Mouse (Mus musculus): ENCODE measurements around the gene Epn2.

The Epn2 gene

DNA sequence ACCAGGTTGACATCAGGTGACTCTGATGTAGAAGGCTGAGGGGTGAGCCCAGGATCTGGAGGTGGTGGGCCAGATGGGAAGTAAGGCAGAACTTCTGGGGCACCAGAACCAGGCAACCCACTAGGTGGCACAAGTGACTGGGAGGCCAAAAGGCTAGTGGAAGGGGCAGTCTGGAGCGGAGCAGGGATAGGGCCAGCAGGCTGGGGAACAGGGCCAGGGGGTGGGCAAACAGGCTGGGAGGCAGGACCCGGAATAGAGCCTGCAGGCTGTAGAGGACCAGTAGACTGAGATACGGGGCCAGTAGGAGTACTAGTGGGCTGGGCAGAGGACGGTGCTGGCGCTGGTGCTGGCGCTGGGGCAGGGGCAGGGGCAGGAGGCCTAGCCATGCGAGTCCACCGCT, 89.6 kb downstream of the Epn2 start:
- no peak for DNase-seq (ENCODE audit: low read depth, low spot score)

DNA sequence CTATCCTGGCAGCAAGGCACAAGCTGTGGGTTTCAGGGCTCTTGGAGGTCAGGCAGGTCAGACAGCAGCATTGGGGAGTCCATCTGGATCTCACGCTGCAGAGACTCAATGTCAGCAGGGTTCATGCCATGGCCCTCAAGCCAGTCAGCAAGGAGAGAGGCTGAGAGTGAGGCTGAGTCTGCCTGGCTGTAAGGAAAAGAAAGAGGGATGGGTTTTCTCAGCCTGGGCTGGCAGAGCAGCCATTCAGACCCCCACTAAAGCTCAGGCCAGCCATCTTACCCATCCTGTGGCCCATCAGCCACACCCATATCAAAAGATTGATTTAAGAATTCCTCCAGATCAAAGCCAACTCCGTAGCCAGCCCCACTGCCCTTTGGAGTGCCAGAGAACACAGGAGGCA, 90.4 kb downstream of the Epn2 start:
- no peak for DNase-seq (ENCODE audit: low read depth, low spot score)

DNA sequence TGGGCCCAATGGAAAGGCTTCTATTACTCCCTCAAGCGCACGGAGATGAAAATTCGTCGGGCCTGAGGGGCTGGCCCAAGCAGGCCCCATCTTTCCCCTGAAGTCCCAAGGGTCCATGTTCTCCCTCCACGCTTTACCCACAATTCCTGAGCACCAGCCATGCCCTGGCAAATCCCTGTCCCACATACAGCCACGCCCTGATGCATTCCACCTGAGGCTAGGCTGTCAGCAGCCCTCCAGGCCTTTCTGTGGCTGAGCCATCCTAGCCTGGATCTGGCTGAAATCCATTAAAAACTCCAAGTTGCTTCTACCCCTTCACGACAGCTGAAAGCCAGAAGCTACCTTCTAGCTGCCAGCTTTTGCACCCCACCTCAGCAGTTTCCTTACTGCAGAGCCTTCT, 91.6 kb downstream of the Epn2 start:
- no peak for DNase-seq (ENCODE audit: low read depth, low spot score)

DNA sequence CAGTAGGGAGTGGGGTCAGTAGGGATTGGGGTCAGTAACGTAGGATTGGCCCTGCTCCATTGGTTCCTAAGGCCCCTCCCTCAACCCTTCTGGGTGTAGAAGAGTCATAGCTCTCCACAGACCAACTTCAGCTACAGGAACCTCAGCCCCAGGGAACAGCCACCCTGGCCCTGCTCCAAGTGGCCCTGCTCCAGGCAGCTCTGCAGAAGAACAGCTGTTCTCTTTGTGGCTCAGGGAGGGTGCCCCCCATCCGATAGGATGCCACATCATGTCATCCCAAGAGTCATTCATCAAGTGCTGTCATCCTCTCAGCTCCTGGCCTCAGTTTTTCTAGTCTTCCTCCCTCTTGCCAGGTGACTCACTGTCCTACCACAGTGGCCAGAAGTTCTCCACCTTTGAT, 92.1 kb downstream of the Epn2 start:
- no peak for DNase-seq (ENCODE audit: low read depth, low spot score)

DNA sequence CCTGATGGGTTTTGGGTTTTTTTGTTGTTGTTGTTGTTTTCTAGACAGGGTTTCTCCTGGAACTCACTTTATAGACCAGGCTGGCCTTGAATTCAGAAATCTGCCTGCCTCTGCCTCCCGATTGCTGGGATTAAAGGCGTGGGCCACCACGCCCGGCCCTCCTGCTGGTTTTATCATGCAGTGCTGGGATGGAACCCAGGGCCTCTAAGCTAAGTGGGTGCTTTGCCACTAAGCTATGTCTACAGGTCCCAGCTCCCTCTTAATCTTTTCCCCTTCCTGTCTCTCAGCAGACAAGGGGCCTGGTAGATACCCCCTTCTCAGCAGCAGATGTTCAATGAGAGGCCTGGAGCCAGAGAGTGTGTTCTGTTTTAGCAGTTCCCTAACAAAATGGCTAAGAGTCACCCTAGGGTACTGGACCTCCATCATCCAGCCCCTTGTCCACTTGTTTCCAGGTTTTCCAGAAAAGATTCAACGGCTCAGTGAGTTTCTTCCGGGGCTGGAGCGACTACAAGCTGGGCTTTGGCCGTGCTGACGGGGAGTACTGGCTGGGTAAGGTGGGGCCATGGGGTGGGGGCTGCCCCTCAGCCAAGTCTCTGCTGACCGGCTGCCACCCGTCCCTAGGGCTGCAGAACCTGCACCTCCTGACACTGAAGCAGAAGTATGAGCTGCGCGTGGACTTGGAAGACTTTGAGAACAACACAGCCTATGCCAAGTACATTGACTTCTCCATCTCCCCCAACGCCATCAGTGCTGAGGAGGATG, 92.8 kb downstream of the Epn2 start:
- no peak for DNase-seq (ENCODE audit: low read depth, low spot score)

DNA sequence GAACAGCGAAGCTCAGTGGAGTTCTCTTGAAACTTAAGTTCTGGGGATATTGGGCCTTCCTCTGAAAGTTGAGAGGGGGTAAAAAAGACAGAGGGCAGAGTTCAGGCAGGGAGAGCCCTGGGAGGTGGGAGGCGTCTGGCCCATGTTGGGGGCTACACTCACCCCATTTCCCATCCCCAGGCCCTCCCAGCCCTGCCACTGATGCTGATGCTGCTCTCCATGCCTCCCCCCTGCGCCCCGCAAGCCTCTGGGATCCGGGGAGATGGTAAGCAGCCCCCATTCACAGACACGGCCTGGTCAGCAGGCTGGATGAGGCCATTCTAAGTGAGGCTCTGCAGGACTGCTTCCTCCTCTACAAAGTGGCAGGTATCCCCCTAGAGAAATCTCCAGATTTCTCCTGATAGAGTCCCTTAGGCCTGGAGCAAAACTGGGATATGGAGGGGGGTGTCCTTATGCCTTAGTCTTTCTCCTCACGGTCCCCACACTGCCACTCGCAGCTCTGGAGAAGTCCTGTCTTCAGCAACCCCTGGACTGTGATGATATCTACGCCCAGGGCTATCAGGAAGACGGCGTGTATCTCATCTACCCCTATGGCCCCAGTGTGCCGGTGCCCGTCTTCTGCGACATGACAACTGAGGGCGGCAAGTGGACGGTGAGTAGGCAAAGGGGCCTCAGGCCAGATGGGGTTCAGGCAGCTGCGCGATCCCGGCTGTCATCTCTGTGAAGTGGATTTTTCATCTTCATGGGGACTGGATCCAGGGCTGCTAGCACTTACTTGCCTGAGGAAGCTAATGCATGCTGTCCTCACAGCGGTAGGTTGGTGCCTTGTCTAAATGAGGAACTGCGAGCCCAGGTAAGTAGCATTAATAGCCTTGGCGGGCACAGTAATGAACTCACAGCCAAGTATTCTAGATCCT, 93.7 kb downstream of the Epn2 start:
- no peak for DNase-seq (ENCODE audit: low read depth, low spot score)

DNA sequence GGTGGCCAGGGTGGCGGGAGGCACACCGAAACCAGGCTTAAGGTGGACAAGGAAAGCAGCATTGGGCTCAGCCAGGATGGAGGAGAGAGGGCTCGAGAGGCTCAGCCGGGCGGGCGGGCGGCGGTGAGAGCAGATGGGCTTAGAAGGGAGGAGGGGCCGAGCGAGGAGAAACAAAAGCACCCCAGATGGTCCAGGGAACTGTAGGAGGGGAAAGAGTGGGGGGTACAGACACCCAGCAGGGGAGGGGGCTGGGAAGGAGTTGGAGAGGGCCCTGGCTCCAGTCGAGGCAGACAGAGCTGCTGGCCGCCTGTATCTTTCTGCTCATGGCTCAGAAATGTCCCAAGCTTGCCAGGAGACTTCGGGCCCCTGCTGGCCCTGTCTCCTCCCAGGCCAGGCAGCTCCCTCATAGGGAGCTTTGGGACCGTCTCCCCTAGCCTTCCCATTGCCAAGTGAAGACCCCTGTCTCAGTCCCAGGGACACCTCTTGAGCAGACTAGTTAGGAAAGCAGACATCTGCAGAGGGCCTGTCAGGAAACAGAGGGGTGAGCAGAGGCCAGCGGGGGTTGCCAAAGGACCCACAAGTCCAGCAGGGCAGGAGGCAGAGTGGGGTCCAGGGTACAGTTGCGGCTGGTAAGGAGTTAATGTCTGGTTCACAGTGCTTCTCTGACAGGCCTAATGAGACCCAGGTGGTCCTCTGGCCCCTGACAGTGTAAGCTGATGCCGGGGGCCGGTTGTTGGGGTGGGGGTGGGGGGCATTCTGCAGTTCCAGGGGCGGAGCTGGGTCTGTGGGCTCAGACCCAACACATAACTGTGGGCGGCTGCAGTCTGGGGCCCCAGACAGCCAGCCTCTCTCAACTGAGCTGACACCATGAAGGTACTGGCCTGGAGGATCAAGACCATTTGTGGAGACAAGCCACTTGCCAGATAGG, 94.6 kb downstream of the Epn2 start, which contains the start of gene Mfap4:
TSS of gene Mfap4 (plus strand) at position 819 of the 928 bp plus-strand sequence.
- no peak for DNase-seq (ENCODE audit: low read depth, low spot score)

DNA sequence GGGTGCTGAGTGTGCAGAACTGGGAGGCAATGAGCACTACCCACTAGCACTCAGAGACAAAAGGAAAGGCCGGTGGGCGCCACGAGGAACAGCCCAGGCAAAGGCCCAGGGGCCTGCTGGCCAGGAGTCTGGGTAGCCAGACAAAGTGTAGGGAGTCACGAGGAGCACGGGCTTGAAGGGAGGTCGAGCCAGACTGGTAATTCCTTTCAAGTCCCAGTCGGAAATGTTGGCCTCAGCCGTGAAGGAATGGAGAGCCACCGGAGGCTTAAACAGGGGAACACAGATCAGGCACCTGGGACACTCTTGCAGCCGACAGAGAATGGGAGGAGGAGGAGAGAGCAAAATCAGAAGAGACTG, 95.3 kb downstream of the Epn2 start:
- DNase-seq (ENCODE audit: low read depth, low spot score): no peak

DNA sequence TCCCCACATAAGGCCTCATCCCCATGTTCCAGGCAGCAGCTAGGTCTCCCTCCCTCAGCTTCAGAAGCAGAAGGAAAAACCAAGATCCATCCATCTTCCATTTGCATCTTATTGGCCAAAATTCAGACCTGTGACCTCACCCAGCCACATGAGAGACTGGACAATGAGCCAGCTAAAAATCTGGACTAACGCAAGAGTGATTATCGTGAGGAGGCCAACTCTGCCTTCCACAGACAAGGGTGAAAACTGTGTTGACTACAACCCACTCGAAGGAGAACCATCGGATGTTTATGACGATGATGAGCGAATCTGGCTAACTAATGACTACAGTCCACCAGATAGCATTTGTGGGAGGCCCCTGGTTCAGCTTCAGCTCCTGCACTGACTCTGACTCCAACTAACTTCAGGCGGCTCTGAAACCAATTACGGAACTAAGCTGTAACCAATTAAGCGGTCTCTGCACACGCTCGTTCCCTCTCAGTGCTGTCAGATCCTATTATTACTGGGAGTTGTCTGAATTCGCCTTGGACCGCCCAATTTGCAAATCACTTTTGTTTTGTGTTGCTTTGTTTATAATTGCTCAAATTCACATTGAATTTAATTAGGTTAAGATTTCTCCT, 96.2 kb downstream of the Epn2 start:
- DNase-seq (ENCODE audit: low read depth, low spot score): no peak

DNA sequence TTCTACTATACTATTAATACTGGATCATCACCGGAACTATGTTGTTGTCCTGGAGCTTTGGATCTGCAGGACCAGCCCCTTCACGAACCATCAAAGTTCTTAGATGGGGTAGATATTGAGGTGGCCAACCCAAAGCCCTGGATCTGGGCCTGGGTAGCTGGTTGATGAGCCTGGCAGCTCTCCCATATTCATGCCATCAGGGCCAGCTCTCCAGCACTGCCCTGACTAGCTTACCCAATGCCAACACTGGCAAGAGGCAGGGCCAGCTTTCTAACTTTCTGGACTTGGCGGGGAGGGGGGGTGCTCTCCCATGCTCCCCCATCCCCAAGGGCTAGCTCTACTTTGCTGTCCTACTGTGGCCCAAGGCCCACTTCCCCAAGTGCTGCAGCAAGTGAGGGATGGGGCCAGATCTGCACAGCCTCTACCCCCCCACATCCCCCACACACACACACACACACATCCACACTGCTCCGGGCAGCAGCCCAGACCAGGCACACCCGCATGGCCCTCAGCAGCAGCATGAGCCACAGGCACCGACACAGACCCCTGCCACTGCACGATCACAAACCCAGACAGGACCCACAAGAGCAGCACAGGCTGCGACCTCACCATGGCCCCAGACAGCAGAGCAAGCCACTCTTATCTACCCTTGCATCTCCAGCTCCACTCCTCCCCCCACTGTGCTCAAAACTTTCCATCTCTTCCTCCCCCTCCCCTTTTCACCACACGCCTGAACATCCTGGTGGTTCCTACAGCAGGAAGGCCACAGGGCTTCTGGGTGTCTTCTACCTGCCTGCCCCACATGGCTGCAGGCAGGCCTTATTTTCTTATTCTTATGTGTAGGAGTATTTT, 98.0 kb downstream of the Epn2 start:
- no peak for DNase-seq (ENCODE audit: low read depth, low spot score)

DNA sequence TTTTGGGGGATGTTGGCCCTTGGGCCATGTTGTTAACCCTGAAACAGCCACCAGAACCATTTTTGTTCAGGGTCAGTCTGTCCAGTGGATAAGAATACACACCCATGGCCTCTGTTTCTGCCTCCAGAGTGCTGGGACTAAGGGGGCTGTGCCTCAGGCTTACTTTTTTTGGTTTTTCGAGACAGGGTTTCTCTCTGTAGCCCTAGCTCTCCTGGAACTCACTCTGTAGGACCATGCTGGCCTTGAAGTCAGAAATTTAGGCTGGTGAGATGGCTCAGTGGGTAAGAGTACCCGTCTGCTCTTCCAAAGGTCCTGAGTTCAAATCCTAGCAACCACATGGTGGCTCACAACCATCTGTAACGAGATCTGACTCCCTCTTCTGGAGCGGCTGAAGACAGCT, 100.7 kb downstream of the Epn2 start:
- DNase-seq (ENCODE audit: low read depth, low spot score): no peak

DNA sequence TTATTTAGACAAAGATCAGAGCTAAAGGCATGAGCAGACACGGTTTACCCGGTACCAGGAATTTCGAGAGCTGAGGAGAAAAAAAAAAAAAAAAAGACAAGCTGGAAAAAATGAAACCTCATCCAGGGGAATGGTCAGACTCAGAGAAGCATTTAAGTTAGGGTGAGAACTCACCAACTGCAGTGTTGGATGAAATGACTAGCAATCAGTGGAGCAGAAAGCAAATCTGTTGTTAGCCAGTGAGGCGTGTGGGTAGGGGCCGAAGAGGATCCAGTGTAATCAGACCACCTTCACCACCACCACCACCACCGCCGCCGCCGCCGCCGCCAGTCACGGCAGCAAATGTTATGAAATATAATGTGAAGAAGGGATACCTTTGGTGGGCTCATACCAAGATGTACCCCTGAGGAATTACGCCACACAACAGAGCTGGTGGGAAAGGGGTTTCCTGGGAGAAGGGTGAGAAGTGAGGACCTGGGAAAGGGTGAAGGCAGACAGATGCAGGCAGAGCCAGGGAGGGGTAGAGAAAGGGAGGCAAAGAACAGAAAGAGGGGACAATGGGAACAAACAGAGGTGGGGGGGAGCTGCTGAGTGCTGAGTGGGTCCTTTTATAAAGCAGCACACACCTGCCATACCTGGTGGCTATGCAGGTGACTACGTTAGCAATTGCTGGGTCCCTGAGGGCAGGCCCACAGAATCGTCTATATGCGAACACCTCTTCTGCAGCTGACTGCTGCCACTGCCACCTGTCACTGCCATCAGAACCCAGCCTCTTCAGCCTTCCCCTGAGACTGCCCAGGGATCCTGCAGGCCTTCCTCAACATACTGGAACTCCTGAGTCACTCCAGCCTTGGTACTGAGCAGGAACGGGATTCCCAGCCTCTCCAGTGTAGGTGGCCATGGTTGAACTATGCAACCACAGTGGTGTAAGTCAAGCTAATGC, 101.7 kb downstream of the Epn2 start:
- no peak for DNase-seq (ENCODE audit: low read depth, low spot score)

DNA sequence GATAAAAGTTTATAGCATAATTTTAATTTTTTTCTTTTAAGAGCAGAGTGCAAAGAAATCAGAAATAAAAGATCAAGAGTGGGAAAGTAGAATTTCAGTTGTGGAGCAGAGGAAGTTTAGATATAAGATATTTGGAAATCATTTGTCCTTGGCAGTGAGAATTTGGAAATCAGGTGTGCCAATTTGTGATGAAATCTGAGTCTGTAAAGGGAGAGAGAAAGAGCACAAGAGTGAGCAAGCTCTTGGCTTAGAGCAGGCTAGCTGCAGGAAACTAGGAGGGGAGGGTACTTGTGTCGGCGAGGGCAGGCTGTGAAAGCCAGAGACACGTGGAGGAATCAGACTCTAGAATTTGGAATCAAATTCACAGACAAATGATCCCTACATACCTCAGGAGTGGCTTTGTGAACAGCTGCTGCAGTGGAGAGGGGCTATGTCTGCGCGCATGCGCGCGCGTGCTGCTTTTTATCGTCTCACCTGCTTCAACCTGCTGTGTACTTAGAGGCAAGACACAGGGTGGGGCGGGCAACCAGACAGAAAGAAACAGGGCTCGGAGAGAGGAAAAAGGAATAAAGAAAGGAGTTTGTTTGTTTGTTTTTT, 102.6 kb downstream of the Epn2 start:
- no peak for DNase-seq (ENCODE audit: low read depth, low spot score)

DNA sequence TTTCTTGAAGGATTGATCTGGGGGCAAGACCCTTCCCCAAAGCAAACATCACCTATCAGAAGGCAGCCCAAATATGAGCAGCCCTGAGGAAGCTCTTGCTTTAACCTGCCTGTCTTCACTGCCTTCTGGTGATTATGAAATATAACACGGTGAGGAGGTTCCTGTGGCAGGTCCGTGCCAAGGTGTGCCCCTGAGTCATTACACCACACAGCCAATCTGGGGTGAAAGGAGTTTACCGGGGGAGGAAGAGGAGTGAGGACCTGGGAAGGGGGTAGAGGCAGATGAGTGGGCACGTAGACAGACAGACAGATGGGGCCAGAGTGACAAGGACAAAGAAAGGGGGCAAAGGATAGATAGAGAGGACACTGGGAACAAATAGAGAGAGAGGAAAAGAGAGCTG, 105.9 kb downstream of the Epn2 start:
- DNase-seq (ENCODE audit: low read depth, low spot score): no peak

DNA sequence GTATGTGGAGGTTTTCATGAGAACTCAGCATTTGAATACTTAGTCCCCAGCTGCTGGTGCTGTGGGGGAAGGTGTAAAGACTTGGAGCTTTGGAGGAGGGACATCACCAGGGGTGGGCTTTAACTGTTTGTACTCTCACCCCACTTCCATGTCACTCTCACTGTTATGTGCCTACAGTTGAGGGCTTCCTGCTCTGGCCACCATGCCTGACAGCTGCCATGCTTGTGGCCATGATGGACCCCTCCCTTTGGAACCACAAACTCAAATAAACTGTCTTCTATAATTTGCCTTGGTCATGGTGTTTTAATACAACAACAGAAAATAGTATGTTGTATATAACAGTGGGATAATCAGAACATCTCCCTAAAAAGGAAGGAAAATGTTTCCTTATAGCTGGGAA, 108.6 kb downstream of the Epn2 start:
- no peak for DNase-seq (ENCODE audit: low read depth, low spot score)

DNA sequence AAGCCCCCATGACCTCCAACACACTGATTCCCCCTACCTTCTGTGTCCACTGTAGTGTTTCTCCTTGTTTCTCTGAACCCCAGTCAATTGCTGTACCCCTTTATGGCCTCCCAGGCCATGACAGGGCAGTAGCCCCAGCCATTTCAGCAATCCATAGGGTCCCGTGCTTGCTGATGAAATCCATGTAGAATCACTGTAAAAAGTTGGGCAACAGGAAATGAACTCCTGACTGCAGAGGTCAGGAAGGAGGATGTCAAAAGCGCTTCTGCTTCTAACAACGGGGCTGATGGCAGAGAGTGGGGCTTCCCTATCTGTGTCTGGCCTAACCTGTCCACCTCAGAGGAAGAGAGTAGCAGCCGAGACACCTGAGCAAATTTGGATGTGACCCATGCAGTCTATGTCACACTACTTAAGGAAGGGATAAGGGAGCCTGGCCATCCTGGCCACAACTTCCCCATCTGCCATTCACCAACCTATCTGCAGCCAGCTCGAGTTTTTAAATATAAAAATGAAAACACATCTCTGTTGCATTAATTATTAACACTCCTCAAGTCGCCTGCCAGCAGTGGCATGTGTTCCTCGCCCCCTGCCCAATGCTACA, 110.1 kb downstream of the Epn2 start:
- no peak for DNase-seq (ENCODE audit: low read depth, low spot score)

DNA sequence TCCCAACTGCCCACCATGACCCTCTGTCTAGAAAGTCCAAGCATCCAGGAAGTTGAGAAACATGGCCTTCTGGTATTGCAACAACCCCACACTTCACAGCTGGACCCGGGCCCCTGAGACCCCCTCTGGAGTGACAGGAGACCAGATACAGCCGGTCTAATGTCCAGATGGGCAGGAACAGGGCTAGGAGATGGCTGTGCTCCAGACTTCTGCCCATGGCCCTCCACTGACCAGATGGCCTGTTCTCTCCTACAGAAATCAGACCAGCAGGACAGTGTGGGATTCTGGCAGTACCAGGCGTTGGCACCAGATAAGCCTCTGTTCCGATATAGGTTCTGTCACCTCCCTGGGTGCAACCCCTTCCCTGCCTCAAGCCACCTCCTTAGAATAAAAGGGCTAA, 111.0 kb downstream of the Epn2 start:
- DNase-seq (ENCODE audit: low read depth, low spot score): no peak

Measured in retina, postnatal 7 days (tissue).